Mouse (Mus musculus): ENCODE results near the gene Tescl. TPM values are rescaled to one million over a fixed set of nuclear protein-coding genes. Genes with fewer than 3 reads are reported as not detected.
A peak's percentile ranks its signal among the peaks of the same experiment; 100 is the strongest.

The Tescl gene
- polyA plus RNA-seq, 1 experiment from 2014 or later = not detected

DNA sequence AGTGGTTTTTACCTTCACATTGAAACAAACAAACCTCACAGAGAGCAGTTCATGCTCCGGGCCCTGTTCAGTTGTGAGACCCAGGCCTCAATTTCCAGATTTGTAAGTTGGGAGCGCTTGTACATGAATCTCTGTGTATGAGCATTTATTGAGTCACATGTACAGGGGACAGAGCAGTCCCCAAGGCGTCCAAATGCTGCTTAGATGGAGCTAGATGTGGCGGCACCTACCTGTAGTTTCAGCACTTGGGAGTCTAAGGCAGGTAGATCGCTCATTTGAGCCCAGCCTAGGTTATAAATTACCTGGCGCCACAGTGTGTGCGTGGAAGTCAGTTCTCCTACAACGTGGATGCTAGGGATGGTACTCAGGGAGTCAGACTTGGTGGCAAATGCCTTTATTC lies 42.7 kb upstream of the Tescl start:
- 83% methylated on average over 8 of the region's 8 CpGs for WGBS

DNA sequence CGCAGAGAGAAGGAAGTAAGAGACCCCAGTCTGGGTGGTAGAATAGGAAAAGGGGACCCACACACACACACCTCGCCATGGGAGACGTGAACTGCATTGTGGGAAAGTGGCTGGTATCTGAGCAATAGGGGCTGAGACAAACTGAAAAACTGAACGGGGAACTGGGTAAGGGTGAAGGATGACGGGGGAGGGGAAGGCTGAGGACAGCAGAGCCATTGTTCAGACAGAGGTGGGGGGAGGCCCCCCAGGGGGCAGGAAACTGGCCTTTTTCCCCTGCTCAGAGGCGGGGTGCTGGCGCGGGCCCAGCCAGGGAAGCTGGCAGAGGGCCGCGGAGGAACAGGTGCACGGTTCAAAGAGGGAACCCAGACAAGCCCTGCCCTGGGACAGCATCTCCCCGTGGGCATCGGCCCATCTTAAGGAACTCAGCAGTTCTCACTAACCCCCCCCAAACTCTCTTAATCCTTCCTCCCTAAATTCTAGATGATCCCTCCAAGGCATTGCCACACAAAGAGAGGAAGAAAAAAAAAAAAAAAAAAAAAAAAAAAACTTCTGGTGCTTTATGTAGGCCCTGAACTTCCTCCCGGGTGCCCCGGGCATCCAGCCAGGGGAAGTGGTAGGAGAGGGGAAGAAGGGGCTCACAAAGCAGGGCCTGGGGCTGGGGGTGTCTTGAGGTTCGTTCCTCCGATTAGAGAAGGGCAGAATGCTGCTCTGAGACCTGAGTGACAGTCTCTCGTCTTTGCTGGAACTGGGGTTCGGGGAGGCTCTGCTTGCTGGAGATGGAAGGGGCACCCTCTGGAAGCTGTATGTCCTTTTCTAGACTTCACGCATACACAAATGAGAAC lies 40.0 kb upstream of the Tescl start:
- Histone ChIP-seq H3K4me3 (ENCODE audit: low read depth, low read length) (peak overlapping the region; percentile 14; the same call in 1 of the 2 replicates), H3K4me1 (ENCODE audit: insufficient read depth) (peaks cover 3% of the 10 kb centered on the region; the same call in 1 of the 2 replicates), H3K4me2 (peak overlapping the region; percentile 47), H3K9ac (peak overlapping the region; percentile 11; the same call in 1 of the 2 replicates), H3K9me3 (ENCODE audit: low read depth, low read length) (no peaks in the 10 kb centered on the region), H3K27me3 (ENCODE audit: insufficient read depth, low read length) (peaks cover 7% of the 10 kb centered on the region; the same call in 1 of the 2 replicates), H3K36me3 (ENCODE audit: insufficient read depth) (no peaks in the 10 kb centered on the region), H3K27ac (ENCODE audit: low read depth) (peak overlapping the region; percentile 60)
- no peak for TF ChIP-seq CTCF (IDR thresholded peaks at IDR 0.05; ENCODE audit: low read depth)
- WGBS = 35% methylated on average over 20 of the region's 20 CpGs
- ATAC-seq (ENCODE audit: insufficient read depth) (peak; percentile 47), DNase-seq (peak; percentile 67)

More for the DNA sequence above, 42.7 kb upstream of the Tescl start:
- peaks cover 3% of the 10 kb centered on the region; the same call in 1 of the 2 replicates for H3K4me1 ChIP-seq (ENCODE audit: insufficient read depth)
- H3K4me2 ChIP-seq = no peak overlapping the region
- TF ChIP-seq CTCF (IDR thresholded peaks at IDR 0.05; ENCODE audit: low read depth) = no peak
- no peak for ATAC-seq (ENCODE audit: insufficient read depth)
- H3K36me3 ChIP-seq (ENCODE audit: insufficient read depth) = no peaks in the 10 kb centered on the region
- peak overlapping the region; percentile 7; the same call in 1 of the 2 replicates for H3K27ac ChIP-seq (ENCODE audit: low read depth)
- no peaks in the 10 kb centered on the region for H3K9me3 ChIP-seq (ENCODE audit: low read depth, low read length)
- H3K27me3 ChIP-seq (ENCODE audit: insufficient read depth, low read length) = peaks cover 7% of the 10 kb centered on the region; the same call in 1 of the 2 replicates
- H3K4me3 ChIP-seq (ENCODE audit: low read depth, low read length) = no peak overlapping the region
- no peak for DNase-seq
- H3K9ac ChIP-seq = no peak overlapping the region

DNA sequence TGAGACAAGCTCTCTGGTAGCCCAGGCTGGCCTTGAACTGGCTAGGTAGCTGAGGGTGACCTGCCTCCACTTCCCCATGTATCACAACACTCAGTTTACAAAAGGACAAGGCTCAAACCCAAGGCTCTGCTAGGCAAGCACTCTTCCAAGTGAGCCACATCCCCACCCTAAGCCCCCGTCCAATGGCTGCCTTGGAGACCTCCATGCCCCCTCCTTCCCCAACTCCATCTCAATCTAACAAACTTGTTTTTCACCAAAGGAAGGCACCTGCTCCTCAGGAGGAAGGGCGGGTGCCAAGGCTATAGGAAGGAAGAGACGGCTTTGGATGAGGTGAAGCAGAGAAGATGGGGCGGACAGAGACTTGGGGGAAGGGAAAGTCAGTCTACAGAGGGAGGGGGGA lies 39.0 kb upstream of the Tescl start:
- TF ChIP-seq CTCF (IDR thresholded peaks at IDR 0.05; ENCODE audit: low read depth) = no peak
- WGBS = 63% methylated on average over 4 of the region's 4 CpGs
- peaks cover 3% of the 10 kb centered on the region; the same call in 1 of the 2 replicates for H3K4me1 ChIP-seq (ENCODE audit: insufficient read depth)
- peak overlapping the region; percentile 6; the same call in 1 of the 2 replicates for H3K4me3 ChIP-seq (ENCODE audit: low read depth, low read length)
- H3K27me3 ChIP-seq (ENCODE audit: insufficient read depth, low read length) = peaks cover 7% of the 10 kb centered on the region; the same call in 1 of the 2 replicates
- H3K4me2 ChIP-seq = peak overlapping the region; percentile 40
- no peak overlapping the region for H3K9ac ChIP-seq
- no peak for DNase-seq
- H3K27ac ChIP-seq (ENCODE audit: low read depth) = peak overlapping the region; percentile 60; the same call in 1 of the 2 replicates
- H3K9me3 ChIP-seq (ENCODE audit: low read depth, low read length) = no peaks in the 10 kb centered on the region
- no peaks in the 10 kb centered on the region for H3K36me3 ChIP-seq (ENCODE audit: insufficient read depth)
- ATAC-seq (ENCODE audit: insufficient read depth) = no peak

DNA sequence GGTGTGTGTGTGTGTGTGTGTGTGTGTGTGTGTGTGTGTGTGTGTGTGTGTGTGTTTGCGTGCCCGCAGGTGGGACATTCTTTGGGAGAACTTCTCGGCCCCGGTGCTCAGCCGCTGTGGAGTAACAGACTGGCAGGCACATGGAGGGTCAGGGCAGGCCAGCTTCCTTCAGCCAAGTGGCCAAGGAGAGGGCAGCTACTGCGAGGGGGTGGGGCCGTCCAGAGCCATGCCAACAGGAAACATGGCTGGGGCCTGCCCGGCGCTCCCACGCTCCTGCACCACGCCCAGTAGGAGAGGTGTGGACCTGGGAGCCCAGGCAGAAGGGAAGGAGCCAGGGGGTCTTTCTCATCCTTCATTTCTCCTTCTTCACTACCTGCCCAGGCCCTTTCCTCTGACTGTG lies 38.6 kb upstream of the Tescl start:
- H3K4me1 ChIP-seq (ENCODE audit: insufficient read depth) = peaks cover 3% of the 10 kb centered on the region; the same call in 1 of the 2 replicates
- DNase-seq (no peak), ATAC-seq (ENCODE audit: insufficient read depth) (peak; percentile 38; the same call in 1 of the 2 replicates)
- peaks cover 4% of the 10 kb centered on the region; the same call in 1 of the 2 replicates for H3K27me3 ChIP-seq (ENCODE audit: insufficient read depth, low read length)
- no peak for TF ChIP-seq CTCF (IDR thresholded peaks at IDR 0.05; ENCODE audit: low read depth)
- no peak overlapping the region for H3K9ac ChIP-seq
- H3K27ac ChIP-seq (ENCODE audit: low read depth) = no peak overlapping the region
- H3K9me3 ChIP-seq (ENCODE audit: low read depth, low read length) = no peaks in the 10 kb centered on the region
- no peaks in the 10 kb centered on the region for H3K36me3 ChIP-seq (ENCODE audit: insufficient read depth)
- 71% methylated on average over 11 of the region's 11 CpGs for WGBS
- peak overlapping the region; percentile 6; the same call in 1 of the 2 replicates for H3K4me3 ChIP-seq (ENCODE audit: low read depth, low read length)
- peak overlapping the region; percentile 40 for H3K4me2 ChIP-seq

GRCm38 (mm10) chr7:24371809-24372145 lies 38.0 kb upstream of the Tescl start:
- H3K27ac ChIP-seq (ENCODE audit: low read depth) = peak overlapping the region; percentile 2; the same call in 1 of the 2 replicates

GRCm38 (mm10) chr7:24371012-24371808 lies 37.5 kb upstream of the Tescl start:
- TF ChIP-seq CTCF (IDR thresholded peaks at IDR 0.05; ENCODE audit: low read depth) = no peak
- peak overlapping the region; percentile 24; the same call in 1 of the 2 replicates for H3K4me3 ChIP-seq (ENCODE audit: low read depth, low read length)

More at GRCm38 (mm10) chr7:24371809-24372145, 38.0 kb upstream of the Tescl start:
- Histone ChIP-seq H3K4me3 (ENCODE audit: low read depth, low read length) (peak overlapping the region; percentile 12; the same call in 1 of the 2 replicates), H3K36me3 (ENCODE audit: insufficient read depth) (no peaks in the 10 kb centered on the region), H3K27me3 (ENCODE audit: insufficient read depth, low read length) (no peaks in the 10 kb centered on the region), H3K9me3 (ENCODE audit: low read depth, low read length) (no peaks in the 10 kb centered on the region), H3K4me1 (ENCODE audit: insufficient read depth) (peaks cover 3% of the 10 kb centered on the region; the same call in 1 of the 2 replicates), H3K9ac (no peak overlapping the region), H3K4me2 (peak overlapping the region; percentile 18; the same call in 1 of the 2 replicates)
- no peak for ATAC-seq (ENCODE audit: insufficient read depth)
- 47% methylated on average over 3 of the region's 3 CpGs for WGBS
- no peak for TF ChIP-seq CTCF (IDR thresholded peaks at IDR 0.05; ENCODE audit: low read depth)
- no peak for DNase-seq

More at GRCm38 (mm10) chr7:24371012-24371808, 37.5 kb upstream of the Tescl start:
- Histone ChIP-seq H3K9ac (no peak overlapping the region; the same call in 1 of the 2 replicates), H3K9me3 (ENCODE audit: low read depth, low read length) (no peaks in the 10 kb centered on the region), H3K36me3 (ENCODE audit: insufficient read depth) (no peaks in the 10 kb centered on the region), H3K27ac (ENCODE audit: low read depth) (peak overlapping the region; percentile 55; the same call in 1 of the 2 replicates), H3K4me1 (ENCODE audit: insufficient read depth) (peaks cover 3% of the 10 kb centered on the region; the same call in 1 of the 2 replicates), H3K4me2 (peak overlapping the region; percentile 18; the same call in 1 of the 2 replicates), H3K27me3 (ENCODE audit: insufficient read depth, low read length) (no peaks in the 10 kb centered on the region)
- ATAC-seq (ENCODE audit: insufficient read depth) = no peak; the same call in 1 of the 2 replicates
- 62% methylated on average over 7 of the region's 7 CpGs for WGBS
- DNase-seq = no peak

Data from lung, embryonic 14.5 days (tissue).